Mouse (Mus musculus): Measurements from ENCODE around the gene Myo1e. TPM values are rescaled to one million over a fixed set of nuclear protein-coding genes. Genes with fewer than 3 reads are reported as not detected.
A peak's percentile ranks its signal among the peaks of the same experiment; 100 is the strongest.

The Myo1e gene
- polyA plus RNA-seq, 1 experiment from 2014 or later: 2.2 TPM

DNA sequence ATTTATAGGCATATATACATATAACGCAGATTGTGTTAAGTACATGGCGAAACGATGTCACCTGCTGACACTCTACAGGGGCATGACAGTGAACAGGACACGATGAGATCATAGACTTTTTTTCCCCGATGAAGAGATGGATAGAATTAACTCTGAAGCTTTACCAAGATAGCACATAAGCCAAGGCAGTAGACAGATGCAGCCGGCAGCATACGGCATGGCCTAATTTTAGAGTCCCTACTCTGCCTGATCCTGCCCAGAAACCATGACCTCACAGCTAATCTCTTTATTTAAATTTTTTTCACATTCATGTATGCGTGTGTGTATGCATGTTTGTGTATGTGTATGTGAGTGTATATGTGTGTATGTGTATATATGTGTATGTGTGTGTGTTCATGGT lies 9.2 kb upstream of the Myo1e start:
- Histone ChIP-seq H3K4me1 (replicated peaks) (no peaks in the 10 kb centered on the region), H3K36me3 (no peaks in the 10 kb centered on the region), H3K27ac (no peak overlapping the region), H3K9me3 (replicated peaks) (no peaks in the 10 kb centered on the region), H3K9ac (no peak overlapping the region), H3K4me3 (replicated peaks) (no peak overlapping the region), H3K27me3 (no peaks in the 10 kb centered on the region), H3K4me2 (no peak overlapping the region)
- WGBS (ENCODE audit: insufficient replicate concordance): 81% methylated on average over 8 of the region's 8 CpGs
- no peak for ATAC-seq (ENCODE audit: low read depth)
- DNase-seq: no peak

DNA sequence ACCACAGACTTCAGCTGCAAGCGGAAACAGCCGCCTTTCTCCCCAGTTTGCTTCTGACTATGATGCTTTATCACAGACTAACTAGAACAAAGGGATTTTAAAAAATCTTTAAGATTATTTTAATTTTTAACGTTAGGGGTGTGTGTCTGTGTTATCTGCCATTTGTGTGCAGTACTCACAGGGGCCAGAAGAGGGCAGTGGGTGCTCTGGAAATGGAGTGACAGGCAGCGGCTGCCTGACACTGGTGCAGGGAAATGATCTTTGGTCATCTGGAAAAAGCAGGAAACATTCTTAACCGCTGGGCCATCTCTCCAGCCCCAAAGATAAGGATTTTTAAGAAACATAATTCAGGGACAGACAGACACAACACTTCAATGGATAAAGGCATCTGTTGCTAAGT lies 4.4 kb upstream of the Myo1e start:
- H3K4me1 ChIP-seq (replicated peaks): no peaks in the 10 kb centered on the region
- DNase-seq (peak; percentile 17), ATAC-seq (ENCODE audit: low read depth) (no peak)
- H3K27me3 ChIP-seq: peaks cover 26% of the 10 kb centered on the region
- H3K9me3 ChIP-seq (replicated peaks): no peaks in the 10 kb centered on the region
- H3K4me3 ChIP-seq (replicated peaks): no peak overlapping the region
- no peak overlapping the region for H3K4me2 ChIP-seq
- 45% methylated on average over 5 of the region's 5 CpGs for WGBS (ENCODE audit: insufficient replicate concordance)
- H3K9ac ChIP-seq: no peak overlapping the region
- H3K27ac ChIP-seq: no peak overlapping the region
- H3K36me3 ChIP-seq: no peaks in the 10 kb centered on the region

DNA sequence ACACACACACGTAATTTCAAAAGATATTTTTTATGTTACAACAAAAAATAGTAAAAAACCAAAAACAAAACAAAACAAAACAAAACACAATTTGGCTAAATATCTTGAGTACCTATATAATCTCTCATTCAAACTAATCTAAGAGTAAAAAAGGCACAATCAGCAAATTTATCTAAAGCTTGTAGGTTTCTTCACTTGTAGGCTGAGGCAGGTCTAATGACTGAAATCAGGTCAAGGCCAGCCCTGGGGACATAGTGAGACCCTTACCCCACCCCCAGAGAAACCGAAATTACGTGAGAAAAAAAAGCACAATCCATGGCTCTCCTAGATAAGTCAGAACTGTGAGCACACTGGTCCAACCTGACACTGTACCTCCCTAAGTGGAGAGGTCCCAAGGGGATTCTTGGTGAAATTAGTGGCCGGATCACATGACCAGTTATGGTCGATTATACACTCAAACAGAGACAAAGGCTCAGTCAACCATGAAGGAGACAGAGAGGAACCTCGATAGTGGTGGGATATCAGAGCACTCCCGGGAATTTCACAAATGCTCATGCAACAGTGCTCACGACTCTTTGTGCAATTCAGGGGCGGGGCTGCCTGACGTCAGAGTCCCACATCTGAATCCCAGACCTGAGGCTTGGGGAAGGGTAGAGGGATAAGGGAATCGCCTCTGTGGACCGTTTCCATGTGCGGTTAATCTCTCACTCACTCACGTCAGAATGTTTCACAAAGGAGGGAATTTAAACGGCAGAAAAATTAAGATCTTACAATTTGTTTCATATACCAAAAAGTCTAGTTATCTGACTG lies 3.7 kb upstream of the Myo1e start:
- H3K9me3 ChIP-seq (replicated peaks): no peaks in the 10 kb centered on the region
- no peak overlapping the region for H3K27ac ChIP-seq
- no peak overlapping the region for H3K9ac ChIP-seq
- H3K36me3 ChIP-seq: no peaks in the 10 kb centered on the region
- no peak for ATAC-seq (ENCODE audit: low read depth)
- H3K4me3 ChIP-seq (replicated peaks): no peak overlapping the region
- H3K4me2 ChIP-seq: no peak overlapping the region
- H3K4me1 ChIP-seq (replicated peaks): peaks cover 3% of the 10 kb centered on the region; the same call in 1 of the 2 replicates
- peaks cover 33% of the 10 kb centered on the region for H3K27me3 ChIP-seq
- no peak for DNase-seq
- 56% methylated on average over 15 of the region's 15 CpGs for WGBS (ENCODE audit: insufficient replicate concordance)

DNA sequence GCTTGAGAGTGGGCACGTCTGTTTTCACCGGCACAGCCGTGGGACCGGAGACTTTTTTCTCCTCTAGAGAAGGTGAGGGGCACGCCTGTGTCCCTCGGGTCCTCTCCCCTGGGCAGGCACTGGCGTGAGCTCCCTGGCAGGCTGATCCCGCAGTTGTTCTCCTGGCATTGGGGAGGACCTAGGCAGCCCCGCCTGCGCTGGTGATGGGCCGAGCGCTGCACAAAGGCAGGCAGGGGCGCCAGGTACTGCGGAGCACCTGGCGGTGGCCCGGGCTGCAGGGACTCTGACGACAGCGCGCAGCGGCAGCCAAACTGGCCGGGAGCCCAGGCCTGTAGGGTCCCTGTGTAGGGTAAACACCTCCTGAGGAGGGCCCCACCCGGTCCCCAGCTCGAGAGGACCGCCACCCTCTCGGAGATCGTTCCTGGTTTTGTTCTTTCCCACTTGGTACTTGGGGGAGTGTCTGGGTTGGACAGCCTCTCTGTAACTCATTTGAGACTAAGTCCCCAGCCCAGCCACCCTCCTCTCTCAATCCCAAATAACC lies 901 bp downstream of the Myo1e start:
- 0 out of 2 replicates have a peak overlapping the region, but pooled peaks have one; percentile 43 for H3K27ac ChIP-seq
- peak overlapping the region; percentile 67 for H3K4me2 ChIP-seq
- H3K4me1 ChIP-seq (replicated peaks): peaks cover 3% of the 10 kb centered on the region; the same call in 1 of the 2 replicates
- H3K4me3 ChIP-seq (replicated peaks): peak overlapping the region; percentile 60
- H3K9ac ChIP-seq: peak overlapping the region; percentile 56
- peaks cover 49% of the 10 kb centered on the region for H3K27me3 ChIP-seq
- 2% methylated on average over 26 of the region's 26 CpGs for WGBS (ENCODE audit: insufficient replicate concordance)
- ATAC-seq (ENCODE audit: low read depth) (peak; percentile 45; the same call in 1 of the 2 replicates), DNase-seq (no peak)
- no peaks in the 10 kb centered on the region for H3K36me3 ChIP-seq
- no peaks in the 10 kb centered on the region for H3K9me3 ChIP-seq (replicated peaks)

DNA sequence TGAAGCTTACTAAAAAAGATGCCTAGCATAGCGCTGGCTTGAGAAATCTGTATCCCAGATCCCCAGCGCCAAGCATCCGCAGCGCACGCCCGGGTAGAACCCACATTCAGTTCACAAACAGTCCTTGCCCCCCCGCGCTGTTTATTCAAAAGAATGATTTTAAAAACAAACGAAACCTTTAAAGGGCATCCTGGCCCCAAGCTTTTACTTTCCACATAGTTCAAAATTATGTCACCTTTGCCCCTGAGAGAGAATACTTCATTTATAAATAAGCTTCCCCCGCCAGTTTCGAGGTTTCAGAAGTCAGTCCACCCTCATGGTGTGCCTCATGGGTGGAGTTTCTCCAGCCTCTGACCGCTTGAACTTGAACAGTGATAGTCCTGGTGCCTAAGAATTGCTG lies 1.6 kb downstream of the Myo1e start:
- WGBS (ENCODE audit: insufficient replicate concordance): 20% methylated on average over 12 of the region's 12 CpGs
- Histone ChIP-seq H3K4me3 (replicated peaks) (peak overlapping the region; percentile 60; the same call in 1 of the 2 replicates), H3K4me1 (replicated peaks) (peaks cover 3% of the 10 kb centered on the region; the same call in 1 of the 2 replicates), H3K9ac (no peak overlapping the region), H3K27ac (no peak overlapping the region), H3K27me3 (peaks cover 49% of the 10 kb centered on the region), H3K9me3 (replicated peaks) (no peaks in the 10 kb centered on the region), H3K36me3 (no peaks in the 10 kb centered on the region), H3K4me2 (peak overlapping the region; percentile 67)
- no peak for ATAC-seq (ENCODE audit: low read depth)
- DNase-seq: no peak

DNA sequence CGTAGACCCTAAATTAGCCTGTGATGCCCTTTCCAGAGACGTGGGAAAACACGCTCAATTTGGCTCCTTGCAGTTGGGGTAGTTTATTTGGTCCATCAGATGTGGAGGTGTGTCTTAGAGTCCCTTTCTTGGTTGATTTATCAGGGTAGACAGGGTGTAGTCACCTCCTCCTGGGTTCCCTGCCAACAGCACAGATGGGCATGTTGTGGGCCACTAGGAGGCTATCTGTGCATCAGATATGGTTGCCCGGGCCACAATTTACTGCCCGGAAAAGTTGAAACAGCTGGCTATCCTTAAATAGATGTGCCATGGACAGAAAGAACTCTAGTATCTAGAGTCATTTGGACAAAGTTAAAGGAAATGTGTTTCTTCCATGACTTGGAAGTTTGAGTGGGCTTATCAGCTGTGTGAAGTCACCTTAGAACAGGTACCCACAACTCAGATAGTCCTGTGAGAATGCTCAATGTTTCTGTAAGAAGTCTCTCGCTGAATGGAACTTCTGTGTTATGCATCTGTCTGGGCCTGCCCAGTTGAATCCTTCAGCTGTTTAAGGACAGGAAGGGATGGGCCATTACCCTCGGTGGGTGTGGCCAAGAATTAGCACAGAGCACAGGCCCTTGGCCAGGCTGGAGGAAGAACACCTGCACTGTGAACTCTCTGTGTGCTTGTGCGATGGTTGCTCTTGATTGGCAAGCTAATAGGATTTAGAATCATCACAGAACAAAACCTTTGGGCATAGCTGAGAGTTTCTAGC lies 2.3 kb downstream of the Myo1e start:
- 55% methylated on average over 8 of the region's 8 CpGs for WGBS (ENCODE audit: insufficient replicate concordance)
- no peak for ATAC-seq (ENCODE audit: low read depth)

DNA sequence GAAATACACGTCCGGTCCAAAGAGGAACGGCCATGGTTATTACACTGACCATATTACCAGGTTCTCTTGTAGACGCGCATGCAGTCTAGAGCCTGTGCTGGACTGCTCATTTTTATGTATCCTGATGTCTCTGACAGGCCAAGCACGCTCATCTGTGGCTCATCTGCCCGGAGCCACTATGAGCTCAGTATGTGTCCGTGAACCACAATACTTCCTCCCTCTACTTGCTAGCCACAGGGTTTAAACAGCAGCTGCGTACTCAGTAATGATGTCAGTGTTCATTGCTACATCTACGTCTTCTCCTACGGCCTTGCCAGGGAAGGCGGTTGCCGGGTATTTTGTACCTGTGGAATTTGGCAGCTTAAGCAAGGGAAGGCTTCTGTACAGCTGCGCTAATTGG lies 4.5 kb downstream of the Myo1e start:
- Histone ChIP-seq H3K36me3 (no peaks in the 10 kb centered on the region), H3K9me3 (replicated peaks) (no peaks in the 10 kb centered on the region), H3K27ac (no peak overlapping the region), H3K4me2 (no peak overlapping the region), H3K9ac (no peak overlapping the region), H3K4me1 (replicated peaks) (peaks cover 3% of the 10 kb centered on the region; the same call in 1 of the 2 replicates), H3K4me3 (replicated peaks) (no peak overlapping the region), H3K27me3 (peaks cover 32% of the 10 kb centered on the region)
- DNase-seq: no peak
- 63% methylated on average over 14 of the region's 14 CpGs for WGBS (ENCODE audit: insufficient replicate concordance)
- ATAC-seq (ENCODE audit: low read depth): no peak

More for the DNA sequence above, 2.3 kb downstream of the Myo1e start:
- H3K4me2 ChIP-seq: no peak overlapping the region
- peaks cover 3% of the 10 kb centered on the region; the same call in 1 of the 2 replicates for H3K4me1 ChIP-seq (replicated peaks)
- H3K9ac ChIP-seq: no peak overlapping the region
- H3K27me3 ChIP-seq: peaks cover 49% of the 10 kb centered on the region
- H3K27ac ChIP-seq: no peak overlapping the region
- H3K36me3 ChIP-seq: no peaks in the 10 kb centered on the region
- H3K9me3 ChIP-seq (replicated peaks): no peaks in the 10 kb centered on the region
- DNase-seq: no peak
- no peak overlapping the region for H3K4me3 ChIP-seq (replicated peaks)

DNA sequence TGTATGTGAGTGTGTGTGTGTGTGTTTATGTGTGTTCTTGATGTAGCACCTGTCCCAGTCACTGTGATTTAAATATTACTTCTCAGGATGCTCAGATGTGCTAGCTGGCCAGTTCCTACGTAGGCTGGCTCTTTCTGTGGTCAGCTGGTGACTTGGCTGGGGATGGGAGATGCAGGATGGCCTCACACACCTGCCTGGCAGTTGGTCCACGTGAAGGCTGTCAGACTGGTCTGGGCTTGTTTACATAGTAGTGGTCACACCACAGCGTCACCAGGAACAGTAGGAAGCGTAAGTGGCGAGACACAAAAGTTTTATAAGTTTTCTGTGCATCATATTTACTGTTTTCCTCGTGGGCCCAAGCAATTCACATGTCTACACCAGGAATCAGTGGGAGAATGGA lies 9.4 kb downstream of the Myo1e start:
- Histone ChIP-seq H3K4me2 (no peak overlapping the region), H3K27ac (no peak overlapping the region), H3K27me3 (no peaks in the 10 kb centered on the region), H3K4me3 (replicated peaks) (no peak overlapping the region), H3K9ac (no peak overlapping the region), H3K9me3 (replicated peaks) (no peaks in the 10 kb centered on the region), H3K4me1 (replicated peaks) (no peaks in the 10 kb centered on the region), H3K36me3 (no peaks in the 10 kb centered on the region)
- ATAC-seq (ENCODE audit: low read depth) (no peak), DNase-seq (no peak)
- 56% methylated on average over 6 of the region's 6 CpGs for WGBS (ENCODE audit: insufficient replicate concordance)

DNA sequence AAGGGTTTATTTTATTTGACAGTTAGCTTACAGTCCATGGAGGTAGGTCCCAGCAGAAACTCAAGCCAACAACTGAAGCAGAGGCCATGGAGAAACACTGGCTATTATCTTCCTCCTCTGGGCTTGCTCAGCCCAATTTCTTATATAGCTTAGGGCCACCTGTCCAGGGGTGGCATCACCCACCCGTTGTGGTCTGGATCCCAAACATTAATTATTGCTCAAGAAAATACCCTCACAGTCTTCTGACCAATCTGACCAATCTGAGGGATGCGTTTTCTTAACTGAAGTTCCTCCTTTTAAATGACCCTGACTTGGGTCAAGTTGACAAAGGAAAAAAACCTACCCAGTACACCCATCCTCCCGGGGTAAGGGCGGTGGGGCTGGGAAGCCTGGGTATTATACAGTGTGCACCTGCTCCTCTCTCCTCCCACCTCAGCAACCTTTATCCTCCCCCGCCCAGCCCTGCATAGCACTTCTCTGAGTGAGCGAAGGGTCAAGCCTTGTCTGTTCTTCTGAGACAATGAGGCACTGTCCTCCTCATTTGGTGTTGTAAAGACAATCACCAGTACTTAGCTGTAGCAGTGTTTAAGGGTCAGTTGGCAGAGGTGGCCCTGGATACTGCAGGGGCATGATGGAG lies 12.3 kb downstream of the Myo1e start:
- H3K27ac ChIP-seq: no peak overlapping the region
- 0 out of 2 replicates have a peak, but pooled peaks cover 3% of the 10 kb centered on the region for H3K27me3 ChIP-seq
- no peaks in the 10 kb centered on the region for H3K36me3 ChIP-seq
- H3K4me1 ChIP-seq (replicated peaks): peaks cover 3% of the 10 kb centered on the region; the same call in 1 of the 2 replicates
- no peak overlapping the region for H3K9ac ChIP-seq
- 49% methylated on average over 6 of the region's 6 CpGs for WGBS (ENCODE audit: insufficient replicate concordance)
- DNase-seq: no peak
- H3K4me2 ChIP-seq: no peak overlapping the region
- ATAC-seq (ENCODE audit: low read depth): no peak
- no peak overlapping the region for H3K4me3 ChIP-seq (replicated peaks)
- H3K9me3 ChIP-seq (replicated peaks): no peaks in the 10 kb centered on the region

DNA sequence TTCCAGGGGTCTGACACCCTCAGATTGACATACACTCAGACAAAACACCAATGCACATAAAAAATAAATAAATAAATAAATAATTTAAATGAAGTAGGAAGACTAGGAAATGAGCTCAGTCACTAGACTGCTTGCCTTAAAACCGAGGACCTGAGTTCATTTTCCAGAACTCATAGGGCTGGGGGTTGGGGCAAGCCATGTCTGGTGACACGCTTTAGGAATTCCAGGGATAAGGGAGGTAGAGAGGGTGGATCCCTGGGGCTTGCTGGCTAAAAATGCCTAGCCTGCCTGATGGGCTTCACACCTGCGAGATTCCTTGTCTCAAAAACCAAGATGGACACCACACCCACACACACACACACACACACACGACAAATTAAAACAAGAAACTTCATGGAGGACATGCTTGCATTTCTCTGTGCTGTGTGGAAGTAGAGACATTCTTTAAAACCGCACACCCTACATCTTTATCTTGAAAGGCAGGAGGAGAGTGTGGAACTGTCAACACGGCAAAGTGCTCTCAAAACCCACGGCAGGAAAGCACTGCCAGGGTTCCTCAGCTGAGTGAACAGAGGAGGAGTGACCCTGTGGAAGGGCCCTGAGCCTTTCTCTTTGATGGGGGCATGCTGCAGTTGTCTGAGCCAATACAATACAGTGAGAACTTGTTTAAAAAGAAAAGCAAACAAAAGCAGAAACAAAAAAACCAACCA lies 13.5 kb downstream of the Myo1e start:
- DNase-seq (no peak), ATAC-seq (ENCODE audit: low read depth) (no peak)
- H3K27ac ChIP-seq: no peak overlapping the region
- peaks cover 9% of the 10 kb centered on the region; the same call in 1 of the 2 replicates for H3K4me1 ChIP-seq (replicated peaks)
- H3K36me3 ChIP-seq: no peaks in the 10 kb centered on the region
- WGBS (ENCODE audit: insufficient replicate concordance): 35% methylated on average over 7 of the region's 7 CpGs
- no peak overlapping the region for H3K9ac ChIP-seq
- no peak overlapping the region for H3K4me3 ChIP-seq (replicated peaks)
- no peak overlapping the region for H3K4me2 ChIP-seq
- 0 out of 2 replicates have a peak, but pooled peaks cover 3% of the 10 kb centered on the region for H3K27me3 ChIP-seq
- no peaks in the 10 kb centered on the region for H3K9me3 ChIP-seq (replicated peaks)
